Mouse (Mus musculus) forelimb bud, embryonic 11.5 days (tissue): ENCODE results near the gene Ppp1r1a.

Experiments used
- DNase-seq: peaks from one replicate; pipeline ENCODE4 v3.0.0-alpha.2; 2012; ENCODE audit warnings: low read depth, low spot score

Ppp1r1a gene

GRCm38 (mm10) chr15:103514914-103515313 lies 22.9 kb downstream of the Ppp1r1a start:
- no peak for DNase-seq

DNA sequence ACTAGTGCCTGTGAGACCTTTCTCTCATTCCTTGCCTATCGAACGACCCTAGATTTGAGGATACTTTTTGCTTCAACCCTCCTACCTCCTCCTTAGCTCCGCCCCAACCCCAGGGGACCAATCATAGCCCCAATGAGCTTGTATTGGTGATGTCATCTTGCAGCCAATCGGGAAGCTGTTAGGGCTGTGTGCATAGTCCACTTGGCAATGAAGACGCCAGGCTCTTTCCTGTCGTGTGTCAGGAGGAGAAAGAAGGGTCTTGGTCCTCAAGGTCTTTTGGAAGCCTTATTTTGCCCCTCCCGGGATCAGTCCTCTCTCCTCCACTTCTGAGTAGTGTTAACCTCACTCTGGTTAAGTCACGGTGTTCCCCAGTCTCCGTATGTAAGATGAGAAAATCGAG lies 23.7 kb downstream of the Ppp1r1a start:
- DNase-seq: peak; percentile 88

DNA sequence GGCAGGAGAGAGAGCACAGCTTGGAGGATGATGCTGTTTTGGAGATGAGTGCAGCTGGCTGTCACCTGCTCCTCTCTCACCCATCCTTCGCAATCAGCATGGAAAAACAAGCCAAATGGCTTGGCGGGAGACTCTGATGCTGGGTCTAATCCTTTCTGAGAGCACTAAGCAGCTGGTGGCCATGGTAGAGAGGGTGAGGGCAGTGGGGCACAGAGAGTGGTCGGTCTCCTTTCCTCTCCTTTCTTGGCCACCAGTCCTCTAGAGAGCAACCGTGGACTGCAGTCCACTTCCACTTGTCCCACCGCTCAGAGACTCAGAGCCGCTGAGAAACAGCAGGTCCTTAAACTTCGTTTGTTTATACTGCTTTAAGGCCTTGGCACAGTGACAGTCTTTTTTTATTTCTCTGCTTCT lies 24.2 kb downstream of the Ppp1r1a start:
- no peak for DNase-seq

DNA sequence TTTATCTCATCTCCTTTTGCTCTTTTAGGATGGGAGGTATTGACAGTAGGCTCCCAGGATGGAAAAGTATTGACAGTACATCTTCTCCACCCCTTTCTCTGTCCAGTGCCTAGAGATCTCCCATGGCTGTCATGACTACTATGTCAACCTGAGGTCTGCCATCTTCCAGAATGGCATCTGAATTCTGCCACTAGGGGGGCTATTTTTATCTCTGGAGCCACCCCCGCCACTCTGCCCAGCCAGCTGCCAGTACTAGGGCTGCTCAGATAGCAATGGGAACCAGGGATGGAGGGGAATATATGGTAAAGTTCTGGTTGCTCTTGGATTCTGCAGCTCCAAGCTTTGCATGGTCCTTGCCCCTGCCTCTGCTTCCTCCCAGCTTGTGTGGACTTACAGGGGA lies 26.2 kb downstream of the Ppp1r1a start:
- no peak for DNase-seq

GRCm38 (mm10) chr15:103509317-103509716 lies 28.5 kb downstream of the Ppp1r1a start:
- DNase-seq: no peak

DNA sequence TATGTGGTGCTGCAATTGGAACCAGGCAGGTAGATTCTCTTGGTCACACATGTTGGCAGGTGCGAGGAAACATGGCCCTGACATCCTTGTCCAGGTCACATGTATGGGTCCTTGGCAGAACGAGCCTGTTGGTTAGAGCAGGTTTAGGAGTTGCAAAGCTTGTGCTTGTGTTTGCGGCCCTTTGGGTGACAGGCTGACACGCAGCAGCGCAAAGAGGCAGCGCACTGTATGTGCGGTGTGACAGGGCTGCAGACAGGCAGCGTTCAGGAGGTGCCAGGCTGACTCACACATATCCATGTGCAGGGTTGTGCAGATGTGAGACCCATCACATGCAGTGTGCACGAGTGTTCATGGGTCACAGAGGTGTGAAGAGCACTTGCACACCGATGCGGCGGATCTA lies 34.1 kb downstream of the Ppp1r1a start:
- DNase-seq: no peak

DNA sequence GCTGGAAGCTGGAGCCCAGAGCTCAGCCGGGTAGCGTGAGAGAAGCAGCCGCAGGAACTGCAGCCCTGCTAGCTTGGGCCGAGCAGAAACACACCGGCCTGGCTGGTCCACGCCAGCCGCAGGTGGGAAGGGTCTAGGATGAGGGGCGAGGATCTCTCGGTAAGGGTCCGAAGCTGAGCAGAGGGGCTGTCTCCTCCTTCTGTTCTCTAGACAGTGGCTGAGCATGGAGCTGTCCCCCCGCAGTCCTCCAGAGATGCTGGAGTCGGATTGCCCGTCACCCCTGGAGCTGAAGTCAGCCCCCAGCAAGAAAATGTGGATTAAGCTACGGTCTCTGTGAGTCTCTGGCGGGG lies 34.6 kb downstream of the Ppp1r1a start:
- no peak for DNase-seq

DNA sequence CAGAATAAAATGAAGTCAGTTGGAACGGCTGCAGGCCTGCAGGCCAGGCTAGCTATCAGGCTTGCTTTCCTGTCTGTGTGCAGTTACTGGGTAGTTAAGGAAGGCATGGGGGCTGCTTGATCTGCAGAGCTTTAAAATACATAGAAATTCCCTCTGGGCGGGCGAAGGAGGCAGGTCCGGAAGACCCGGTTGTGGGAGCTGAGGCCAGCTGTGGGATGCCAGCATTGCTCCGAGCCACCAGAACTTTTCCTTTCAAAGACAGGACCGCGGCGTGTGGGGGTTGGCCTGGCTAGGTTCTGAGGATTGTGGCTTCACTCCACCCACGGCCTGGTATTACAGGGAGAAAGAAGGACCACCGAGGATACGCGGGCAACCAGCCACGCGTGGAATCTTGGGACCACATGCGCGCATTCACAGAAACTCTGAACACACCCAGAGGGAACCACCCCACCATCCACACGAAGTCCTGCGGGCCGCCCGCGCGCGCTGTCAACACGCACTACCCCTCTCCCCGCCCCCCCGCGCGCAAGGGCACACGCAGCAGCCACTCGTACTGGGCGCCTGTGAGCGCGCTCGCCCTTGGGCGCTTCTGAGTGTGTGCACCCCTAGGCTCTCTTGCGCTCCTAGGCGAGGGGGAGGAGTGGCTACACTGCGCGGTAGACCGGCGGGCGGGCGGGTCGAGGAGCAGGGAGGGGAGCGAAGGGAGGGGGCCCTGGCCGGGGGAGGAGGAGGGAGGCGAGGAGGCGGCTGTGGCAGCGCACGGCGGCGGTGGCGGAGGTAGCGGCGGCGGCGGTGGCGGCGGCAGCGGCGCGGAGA lies 35.2 kb downstream of the Ppp1r1a start, which contains the start of gene Pde1b:
Pde1b (plus strand) TSS at position 600 of the 816 bp plus-strand sequence.
- DNase-seq: no peak

- no peak for DNase-seq
Observed at GRCm38 (mm10) chr15:103501186-103501585, 36.6 kb downstream of the Ppp1r1a start.

GRCm38 (mm10) chr15:103500723-103501122 lies 37.1 kb downstream of the Ppp1r1a start:
- no peak for DNase-seq

DNA sequence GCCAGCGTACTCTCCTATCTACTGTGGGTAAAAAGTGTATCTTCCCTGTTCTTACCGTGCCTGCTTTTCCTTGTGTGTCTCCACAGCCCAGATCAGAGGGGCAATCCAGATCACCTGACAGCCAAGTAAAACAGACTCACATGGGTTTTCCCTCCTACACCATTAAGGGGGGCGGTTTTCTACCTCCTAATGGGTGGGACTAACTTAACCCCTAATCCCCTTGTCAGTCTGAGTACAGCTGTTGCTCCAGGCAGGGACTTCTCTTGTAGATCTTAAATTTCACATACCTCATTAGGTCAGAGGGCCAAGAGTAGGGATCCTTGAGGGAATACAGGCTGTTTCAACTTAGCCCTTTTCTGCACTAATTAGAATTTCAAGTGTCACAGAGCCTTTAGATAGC lies 39.6 kb downstream of the Ppp1r1a start:
- no peak for DNase-seq

DNA sequence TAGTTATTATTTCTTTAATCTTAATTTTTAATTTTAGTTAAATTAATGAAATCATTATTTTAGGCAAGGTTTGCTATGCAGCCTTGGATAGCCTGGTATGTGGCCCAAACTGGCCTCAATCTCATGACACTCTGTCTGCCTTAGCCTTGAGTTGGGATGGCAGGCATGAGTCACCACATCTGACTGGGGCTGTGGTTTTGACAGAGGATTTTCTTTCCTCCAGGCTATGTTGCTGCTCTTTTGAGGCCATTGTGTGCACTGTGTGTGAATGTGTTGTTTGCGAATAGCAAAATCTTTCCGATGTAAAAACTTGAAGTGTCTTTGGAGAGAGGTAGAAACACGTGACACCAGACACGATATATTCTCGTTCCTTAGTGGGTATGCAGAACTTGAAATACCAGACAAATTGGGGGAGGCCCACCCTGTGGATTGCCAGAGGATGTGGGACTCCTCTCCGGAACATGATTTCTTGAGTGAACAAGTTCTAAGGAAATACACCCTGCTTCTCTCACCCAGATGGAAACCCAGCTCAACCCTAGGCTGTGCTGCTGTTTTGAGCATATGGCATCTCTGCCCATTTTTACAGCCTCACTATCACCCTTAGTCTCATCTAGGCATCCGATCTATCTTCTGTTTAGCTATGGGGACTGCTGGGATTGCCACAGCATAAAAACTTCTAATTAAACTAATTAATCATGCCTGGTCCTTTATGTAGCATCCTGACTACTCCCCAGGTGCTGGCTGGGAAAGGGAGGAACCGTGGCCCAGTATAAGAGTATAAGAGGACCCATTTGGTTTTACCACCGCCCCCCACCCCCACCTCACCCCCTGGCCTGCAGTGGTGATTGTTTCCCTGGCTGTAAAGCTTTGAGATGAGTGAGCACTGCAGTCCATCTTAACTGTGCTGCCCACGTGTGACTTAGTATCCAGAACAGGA lies 41.3 kb downstream of the Ppp1r1a start:
- DNase-seq: no peak

- DNase-seq: no peak
Observed at GRCm38 (mm10) chr15:103488336-103488735, 49.5 kb downstream of the Ppp1r1a start.

GRCm38 (mm10) chr15:103486658-103487057 lies 51.1 kb downstream of the Ppp1r1a start:
- no peak for DNase-seq

DNA sequence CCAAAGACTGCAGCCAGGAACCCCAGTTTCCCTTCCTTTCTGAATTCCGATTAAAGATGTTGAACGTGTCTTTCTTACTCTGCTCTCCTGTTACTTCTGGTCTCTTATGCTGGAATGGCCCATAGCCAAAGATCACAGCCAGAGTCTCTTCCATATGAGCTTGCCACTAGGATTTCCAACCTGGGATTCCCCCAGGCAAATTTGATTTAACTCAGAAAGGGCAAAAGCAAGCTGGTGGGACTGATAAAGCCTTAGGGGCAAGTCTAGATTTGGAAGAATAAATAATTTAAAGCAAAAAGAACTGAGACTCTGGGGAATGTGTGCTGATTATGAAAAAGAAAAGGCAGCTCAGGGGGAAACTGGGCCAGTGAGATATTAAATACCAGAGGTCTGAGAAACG lies 52.7 kb downstream of the Ppp1r1a start:
- no peak for DNase-seq

DNA sequence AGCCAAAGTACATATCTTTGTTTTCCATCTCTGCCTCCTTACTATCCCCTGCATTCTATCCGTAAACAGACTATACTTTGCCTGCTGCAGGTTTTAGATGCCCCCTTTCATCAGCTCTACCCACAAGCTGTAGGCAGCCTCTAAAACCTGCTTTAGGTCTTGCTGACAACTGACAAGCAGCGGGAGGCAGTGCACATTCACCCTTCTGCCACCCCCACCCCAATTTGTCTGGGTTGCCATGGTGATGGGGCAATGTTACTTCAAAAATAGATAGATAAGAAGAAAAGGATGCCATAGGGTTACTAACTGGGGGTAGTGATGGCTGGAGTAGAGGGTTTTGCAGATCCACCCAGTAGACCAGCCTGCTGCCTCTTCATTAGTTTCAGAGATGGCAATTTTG lies 53.3 kb downstream of the Ppp1r1a start:
- no peak for DNase-seq

- peak; percentile 33 for DNase-seq
Observed at GRCm38 (mm10) chr15:103482488-103482887, 55.3 kb downstream of the Ppp1r1a start.
